Mouse (Mus musculus): ENCODE results near the gene Plcxd3. TPM values are rescaled to one million over a fixed set of nuclear protein-coding genes. Genes with fewer than 3 reads are reported as not detected.

Gene Plcxd3
- total and polyA plus RNA-seq, 3 experiments = 0.08 TPM; not detected in 2

DNA sequence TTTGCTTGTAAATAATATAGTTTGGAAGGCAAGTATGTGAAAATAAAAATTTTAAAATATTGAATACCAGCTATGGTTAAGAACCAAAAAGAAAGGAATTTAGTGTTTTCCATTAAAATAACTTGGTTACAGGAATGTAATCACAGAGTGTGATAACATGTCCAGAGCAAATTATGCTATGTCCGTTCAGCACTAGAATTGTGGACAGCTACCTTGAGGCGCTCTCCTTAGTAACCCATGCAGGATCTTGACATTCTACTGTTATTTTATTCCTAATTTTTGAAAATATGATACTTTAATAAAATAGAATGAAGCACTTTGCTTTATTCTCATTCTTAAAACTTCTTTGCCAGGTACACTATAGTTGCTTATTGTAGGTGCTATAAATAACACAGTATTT lies 7.5 kb upstream of the Plcxd3 start:
- Histone ChIP-seq H3K4me3 (replicated peaks in 1 of 3; ENCODE audit: low read depth in 2 of 3, low read length in 2 of 3, poor library complexity in 1 of 3) (no peak overlapping the region), H3K9me3 (replicated peaks; ENCODE audit: low read length) (no peaks in the 10 kb centered on the region), H3K79me2 (replicated peaks; ENCODE audit: control insufficient read depth, extremely low read depth, insufficient read depth, poor library complexity, severe bottlenecking) (no peaks in the 10 kb centered on the region), H3K4me1 (ENCODE audit: control insufficient read depth in 1 of 2, insufficient read depth in 2 of 2) (no peaks in the 10 kb centered on the region), H3K4me2 (ENCODE audit: insufficient read depth, low read depth, poor library complexity, severe bottlenecking) (no peak overlapping the region), H3K9ac (ENCODE audit: insufficient read depth, low read depth) (no peak overlapping the region), H3K27ac (ENCODE audit: insufficient read depth, low read depth) (no peak overlapping the region), H3K36me3 (replicated peaks in 1 of 2; ENCODE audit: control insufficient read depth in 1 of 2, insufficient read depth in 1 of 2, low read length in 1 of 2) (no peaks in the 10 kb centered on the region), H3K27me3 (replicated peaks) (no peaks in the 10 kb centered on the region)
- in situ Hi-C loops (cut with MboI; ENCODE audit: low pct_ligation_motif_present, low pct_unique_long_range_greater_than_20kb, low sequenced_read_pairs) = no loop called here
- no peak for DNase-seq (ENCODE audit: extremely low read depth)
- dilution Hi-C loops (cut with MboI; ENCODE audit: extremely low pct_ligation_motif_present, extremely low pct_unique_long_range_greater_than_20kb, low sequenced_read_pairs) = no loop called here
- TF ChIP-seq CHD2 (IDR thresholded peaks at IDR 0.05; ENCODE audit: low read length) (no peak), NELFE (IDR thresholded peaks at IDR 0.05; ENCODE audit: low read depth, low read length) (no peak), POLR2AphosphoS2 (IDR thresholded peaks at IDR 0.05; ENCODE audit: low read depth, low read length) (no peak), RAD21 (IDR thresholded peaks at IDR 0.05; ENCODE audit: low read depth, low read length) (no peak), ETS1 (conservative IDR thresholded peaks at IDR 0.05; ENCODE audit: low read depth, low read length) (no peak), MYC (IDR thresholded peaks at IDR 0.05; ENCODE audit: low read depth, low read length) (no peak), ZKSCAN1 (IDR thresholded peaks at IDR 0.05; ENCODE audit: borderline replicate concordance, low read depth, low read length) (no peak), NRF1 (IDR thresholded peaks at IDR 0.05; ENCODE audit: low read depth, low read length) (no peak), MAZ (IDR thresholded peaks at IDR 0.05; ENCODE audit: low read depth, low read length) (no peak), ZNF384 (IDR thresholded peaks at IDR 0.05; ENCODE audit: low read depth, low read length) (no peak), MAFK (IDR thresholded peaks at IDR 0.05; ENCODE audit: insufficient replicate concordance, low read length) (no peak), TBP (conservative IDR thresholded peaks at IDR 0.05; ENCODE audit: low read depth, low read length) (no peak)

DNA sequence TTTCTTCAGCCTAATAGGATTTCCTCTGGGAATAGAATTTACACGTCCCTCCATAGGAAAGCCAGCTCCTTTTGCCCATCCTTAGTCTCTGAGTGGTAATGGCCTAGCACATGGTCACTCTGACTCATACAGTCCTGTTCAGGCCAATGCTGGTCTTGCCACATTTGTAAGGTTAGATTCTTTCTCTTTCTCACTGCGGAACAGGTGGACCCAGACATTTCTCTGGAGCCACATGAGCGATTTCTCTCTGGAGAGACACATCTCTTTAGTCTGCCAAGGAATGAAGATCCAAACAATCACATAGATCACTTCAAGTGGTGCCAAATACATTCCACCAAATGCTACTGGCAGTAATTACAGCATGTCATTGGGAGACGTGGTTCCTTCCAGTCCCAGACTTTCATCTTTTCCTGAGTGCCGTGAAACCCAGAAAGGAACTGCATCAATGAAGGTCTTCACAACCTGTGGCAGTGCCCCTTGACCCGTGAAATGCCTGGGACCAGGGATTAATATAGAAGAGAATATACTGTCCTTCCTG lies 769 bp upstream of the Plcxd3 start:
- Histone ChIP-seq H3K27ac (ENCODE audit: insufficient read depth, low read depth) (no peak overlapping the region), H3K4me1 (ENCODE audit: control insufficient read depth in 1 of 2, insufficient read depth in 2 of 2) (peaks cover 0 to 4% of the 10 kb centered on the region in 2 experiments; a peak in 2 of 4 replicates), H3K4me3 (replicated peaks in 1 of 3; ENCODE audit: low read depth in 2 of 3, low read length in 2 of 3, poor library complexity in 1 of 3) (no peak overlapping the region), H3K79me2 (replicated peaks; ENCODE audit: control insufficient read depth, extremely low read depth, insufficient read depth, poor library complexity, severe bottlenecking) (no peaks in the 10 kb centered on the region), H3K36me3 (replicated peaks in 1 of 2; ENCODE audit: control insufficient read depth in 1 of 2, insufficient read depth in 1 of 2, low read length in 1 of 2) (no peaks in the 10 kb centered on the region), H3K27me3 (replicated peaks) (no peaks in the 10 kb centered on the region), H3K9ac (ENCODE audit: insufficient read depth, low read depth) (no peak overlapping the region), H3K4me2 (ENCODE audit: insufficient read depth, low read depth, poor library complexity, severe bottlenecking) (no peak overlapping the region; the same call in 1 of the 2 replicates), H3K9me3 (replicated peaks; ENCODE audit: low read length) (no peaks in the 10 kb centered on the region)
- no peak for TF ChIP-seq CHD2 (IDR thresholded peaks at IDR 0.05; ENCODE audit: low read length)
- TF ChIP-seq MAX (IDR thresholded peaks at IDR 0.05; ENCODE audit: low read length) = no peak
- no peak for TF ChIP-seq NRF1 (IDR thresholded peaks at IDR 0.05; ENCODE audit: low read depth, low read length)
- dilution Hi-C loops (cut with MboI; ENCODE audit: extremely low pct_ligation_motif_present, extremely low pct_unique_long_range_greater_than_20kb, low sequenced_read_pairs) = no loop called here
- no peak for DNase-seq (ENCODE audit: extremely low read depth)
- in situ Hi-C loops (cut with MboI; ENCODE audit: low pct_ligation_motif_present, low pct_unique_long_range_greater_than_20kb, low sequenced_read_pairs) = no loop called here

DNA sequence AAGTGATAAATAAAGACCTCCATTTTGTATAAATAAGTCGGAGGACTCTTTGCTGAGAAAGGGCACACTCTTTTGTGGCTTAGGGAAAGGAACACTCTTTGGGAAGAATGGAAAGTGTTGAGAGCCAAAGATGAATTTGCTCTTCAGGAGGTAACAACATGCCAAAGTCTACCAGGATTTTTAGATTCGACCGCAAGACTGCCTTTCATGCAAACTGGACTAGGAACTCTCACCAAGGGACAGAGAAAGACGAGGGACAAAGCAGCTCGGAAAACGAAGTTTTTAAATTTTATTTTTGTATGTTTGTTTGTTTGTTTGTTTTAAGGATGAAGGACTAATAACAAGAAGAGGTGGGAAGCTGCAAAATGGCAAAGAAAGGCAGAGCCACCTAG lies 264 bp upstream of the Plcxd3 start:
- peaks cover 0 to 4% of the 10 kb centered on the region in 2 experiments; a peak in 2 of 4 replicates for H3K4me1 ChIP-seq (ENCODE audit: control insufficient read depth in 1 of 2, insufficient read depth in 2 of 2)
- no peak overlapping the region for H3K4me3 ChIP-seq (replicated peaks in 1 of 3; ENCODE audit: low read depth in 2 of 3, low read length in 2 of 3, poor library complexity in 1 of 3)
- no peak overlapping the region for H3K27ac ChIP-seq (ENCODE audit: insufficient read depth, low read depth)
- dilution Hi-C loops (cut with MboI; ENCODE audit: extremely low pct_ligation_motif_present, extremely low pct_unique_long_range_greater_than_20kb, low sequenced_read_pairs) = no loop called here
- H3K9me3 ChIP-seq (replicated peaks; ENCODE audit: low read length) = no peaks in the 10 kb centered on the region
- H3K4me2 ChIP-seq (ENCODE audit: insufficient read depth, low read depth, poor library complexity, severe bottlenecking) = peak overlapping the region; percentile 71
- no peak overlapping the region for H3K9ac ChIP-seq (ENCODE audit: insufficient read depth, low read depth)
- no peak for DNase-seq (ENCODE audit: extremely low read depth)
- TF ChIP-seq CHD1 (IDR thresholded peaks at IDR 0.05; ENCODE audit: low read depth, low read length) (no peak), POLR2AphosphoS2 (IDR thresholded peaks at IDR 0.05; ENCODE audit: low read depth, low read length) (no peak), EP300 (IDR thresholded peaks at IDR 0.05; ENCODE audit: low read length) (no peak), ZKSCAN1 (IDR thresholded peaks at IDR 0.05; ENCODE audit: borderline replicate concordance, low read depth, low read length) (no peak), MAZ (IDR thresholded peaks at IDR 0.05; ENCODE audit: low read depth, low read length) (no peak), ZNF384 (IDR thresholded peaks at IDR 0.05; ENCODE audit: low read depth, low read length) (no peak), SIN3A (IDR thresholded peaks at IDR 0.05; ENCODE audit: low read length) (no peak), HCFC1 (IDR thresholded peaks at IDR 0.05; ENCODE audit: low read depth, low read length) (no peak), ELF1 (IDR thresholded peaks at IDR 0.05; ENCODE audit: low read depth, low read length) (no peak), MXI1 (IDR thresholded peaks at IDR 0.05; ENCODE audit: low read depth, low read length) (no peak), ZC3H11A (IDR thresholded peaks at IDR 0.05; ENCODE audit: low read depth, low read length) (no peak), GABPA (IDR thresholded peaks at IDR 0.05; ENCODE audit: insufficient replicate concordance, low read depth, low read length) (no peak), USF2 (conservative IDR thresholded peaks at IDR 0.05; ENCODE audit: low read depth, low read length) (no peak), TCF12 (IDR thresholded peaks at IDR 0.05; ENCODE audit: low read depth, low read length) (no peak), NELFE (IDR thresholded peaks at IDR 0.05; ENCODE audit: low read depth, low read length) (no peak), SMC3 (IDR thresholded peaks at IDR 0.05; ENCODE audit: low read depth, low read length) (no peak)
- in situ Hi-C loops (cut with MboI; ENCODE audit: low pct_ligation_motif_present, low pct_unique_long_range_greater_than_20kb, low sequenced_read_pairs) = no loop called here
- no peaks in the 10 kb centered on the region for H3K27me3 ChIP-seq (replicated peaks)
- no peaks in the 10 kb centered on the region for H3K79me2 ChIP-seq (replicated peaks; ENCODE audit: control insufficient read depth, extremely low read depth, insufficient read depth, poor library complexity, severe bottlenecking)
- H3K36me3 ChIP-seq (replicated peaks in 1 of 2; ENCODE audit: control insufficient read depth in 1 of 2, insufficient read depth in 1 of 2, low read length in 1 of 2) = no peaks in the 10 kb centered on the region
